Mouse (Mus musculus) kidney, embryonic 15.5 days (tissue): ENCODE data around the gene Golga2. TPM values are rescaled to one million over a fixed set of nuclear protein-coding genes. Genes with fewer than 3 reads are reported as not detected.
A peak's percentile ranks its signal among the peaks of the same experiment; 100 is the strongest.

ENCODE experiments used
- ATAC-seq: fragments of 200-750 bp; cut with Nextera tagmentation; replicated peaks from 2 replicates; pipeline ENCODE4 v1.8.0; 2017; ENCODE audit warnings: moderate TSS enrichment; ENCODE audit not compliant: low FRiP score
- H3K27ac ChIP-seq: fragments of 300-500 bp; sonication (generic); 2 replicates; pipeline ENCODE4 v1.5.1; 2015; ENCODE audit warnings: mild to moderate bottlenecking, inconsistent platforms
- H3K27me3 ChIP-seq: fragments of 300-500 bp; sonication (generic); 2 replicates; pipeline ENCODE4 v1.6.1; 2015; ENCODE audit warnings: inconsistent platforms
- H3K36me3 ChIP-seq: fragments of 300-500 bp; sonication (generic); 2 replicates; pipeline ENCODE4 v1.6.1; 2015; ENCODE audit warnings: inconsistent platforms
- H3K4me1 ChIP-seq: fragments of 300-500 bp; sonication (generic); 2 replicates; pipeline ENCODE4 v1.6.1; 2015; ENCODE audit warnings: inconsistent platforms
- H3K4me2 ChIP-seq: fragments of 300-500 bp; sonication (generic); 2 replicates; pipeline ENCODE4 v1.6.1; 2015; ENCODE audit warnings: moderate library complexity, mild to moderate bottlenecking, inconsistent platforms
- H3K4me3 ChIP-seq: fragments of 300-500 bp; sonication (generic); replicated peaks from 2 replicates; pipeline ENCODE4 v1.5.1; 2015; ENCODE audit warnings: mild to moderate bottlenecking, inconsistent platforms
- H3K9ac ChIP-seq: fragments of 300-500 bp; sonication (generic); 2 replicates; pipeline ENCODE4 v1.6.1; 2015; ENCODE audit warnings: mild to moderate bottlenecking, inconsistent platforms
- H3K9me3 ChIP-seq: fragments of 300-500 bp; sonication (generic); replicated peaks from 2 replicates; pipeline ENCODE4 v1.6.1; 2016; ENCODE audit warnings: inconsistent platforms
- WGBS: fragments of 180-500 bp; shearing (Covaris S2); methylation state at CpG from one replicate; pipeline ENCODE4 v1.1.7; 2015; ENCODE audit warnings: mixed read lengths; 5-methylcytosine and 5-hydroxymethylcytosine counted together
- microRNA-seq: library from miRNA; unstranded; fragments of <30 nt; microRNA quantifications from one replicate; pipeline ENCODE4, GENCODE M21; 2016
- polyA plus RNA-seq: library from polyadenylated mRNA; unstranded; fragments of >200 nt; fragmentation: Nextera tagmentation; extraction: Ambion mirVana; gene quantifications from 2 replicates; pipeline ENCODE4 v1.2.1, GENCODE M21; 2015

Golga2 gene
- polyA plus RNA-seq, 1 experiment from 2014 or later, result 27.3 TPM

DNA sequence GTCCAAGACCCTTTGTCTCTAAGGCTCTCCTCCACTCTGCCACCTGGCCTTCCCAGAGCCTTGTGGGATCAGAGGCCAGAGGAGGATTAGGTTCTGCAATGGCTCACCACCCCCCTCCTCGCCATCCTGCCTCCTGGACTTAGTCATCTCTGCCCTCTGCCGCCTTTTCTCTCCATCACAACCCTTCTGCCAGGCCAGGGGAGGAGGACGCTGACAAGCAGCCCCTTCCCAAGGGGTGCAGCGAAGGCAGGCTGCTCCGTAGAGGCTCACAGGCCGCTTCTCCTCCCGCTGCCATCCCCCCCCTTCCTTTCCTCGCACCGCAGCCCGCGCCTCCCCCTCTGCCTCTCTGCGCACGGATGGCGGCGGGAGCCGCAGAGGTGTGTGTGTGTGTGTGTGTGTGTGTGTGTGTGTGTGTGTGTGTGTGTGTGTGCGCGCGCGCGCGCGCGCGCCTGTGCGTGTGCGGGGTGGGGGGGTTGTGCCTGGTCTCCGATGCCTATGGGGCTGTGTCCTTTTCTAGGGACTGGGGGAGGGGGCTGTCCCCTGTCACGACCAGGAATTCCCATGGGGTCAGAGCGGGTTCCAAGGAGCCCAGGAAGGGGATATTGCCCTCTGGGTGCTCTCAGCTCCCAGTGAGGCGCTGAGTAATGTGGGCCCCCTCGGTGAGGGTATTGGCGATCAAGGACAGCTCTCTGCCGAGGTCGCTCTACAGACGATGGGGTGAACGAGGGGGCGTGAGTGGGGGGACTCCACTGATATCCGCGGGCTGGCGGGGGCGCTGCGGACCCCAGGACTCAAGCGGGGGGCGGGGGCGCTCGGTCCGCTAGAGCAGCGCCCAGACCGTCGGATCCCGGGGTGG lies 65.2 kb downstream of the Golga2 start, which contains the start of gene Ciz1:
TSS of gene Ciz1 (plus strand) at position 177 of the 856 bp plus-strand sequence.
- Histone ChIP-seq H3K36me3 (no peaks in the 10 kb centered on the region), H3K4me1 (peaks cover 36% of the 10 kb centered on the region), H3K9me3 (no peaks in the 10 kb centered on the region), H3K4me3 (peak within 1 kb of the TSS; percentile 62), H3K4me2 (peak within 1 kb of the TSS; percentile 99), H3K27ac (peak within 1 kb of the TSS; percentile 23; the same call in 1 of the 2 replicates), H3K27me3 (no peaks in the 10 kb centered on the region), H3K9ac (peak within 1 kb of the TSS; percentile 67)
- 1% methylated on average over 44 of the region's 52 CpGs for WGBS
- peak; percentile 50; the same call in 1 of the 2 replicates for ATAC-seq

DNA sequence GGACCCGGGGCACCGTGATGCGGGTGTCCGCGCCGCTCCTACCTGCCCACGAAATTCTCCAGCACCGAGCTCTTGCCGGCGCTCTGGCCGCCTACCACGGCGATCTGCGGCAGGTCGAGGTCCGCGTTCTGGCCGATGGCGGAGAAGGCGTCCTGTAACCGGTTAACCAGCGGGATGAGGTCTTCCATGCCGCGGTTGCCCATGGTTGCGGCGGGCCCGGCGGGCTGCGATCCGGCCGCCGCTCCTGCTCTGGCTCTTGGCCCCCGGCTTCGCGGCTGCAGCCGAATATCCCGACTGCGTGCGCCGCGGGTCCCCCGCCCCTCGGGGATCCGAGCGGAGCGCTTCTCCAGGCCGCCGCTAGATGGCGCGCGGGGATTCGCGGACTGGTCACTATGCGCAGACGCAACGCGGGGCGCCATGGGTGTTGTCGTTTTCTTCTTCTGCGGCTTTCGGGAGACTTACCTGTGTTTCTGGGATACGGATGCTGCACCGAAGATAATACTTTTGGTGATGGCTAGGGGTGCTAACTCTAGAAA lies 65.9 kb downstream of the Golga2 start, which contains the start of gene Dnm1:
TSS of gene Dnm1 (minus strand) at position 332 of the 536 bp plus-strand sequence.
- H3K36me3 ChIP-seq, result no peaks in the 10 kb centered on the region
- peak within 1 kb of the TSS; percentile 99 for H3K4me2 ChIP-seq
- H3K9me3 ChIP-seq, result no peaks in the 10 kb centered on the region
- no peaks in the 10 kb centered on the region for H3K27me3 ChIP-seq
- peak within 1 kb of the TSS; percentile 67 for H3K9ac ChIP-seq
- peak within 1 kb of the TSS; percentile 62 for H3K4me3 ChIP-seq
- peaks cover 36% of the 10 kb centered on the region for H3K4me1 ChIP-seq
- ATAC-seq, result peak; percentile 63
- peak within 1 kb of the TSS; percentile 23; the same call in 1 of the 2 replicates for H3K27ac ChIP-seq
- under 1% methylated on average over 63 of the region's 63 CpGs for WGBS

DNA sequence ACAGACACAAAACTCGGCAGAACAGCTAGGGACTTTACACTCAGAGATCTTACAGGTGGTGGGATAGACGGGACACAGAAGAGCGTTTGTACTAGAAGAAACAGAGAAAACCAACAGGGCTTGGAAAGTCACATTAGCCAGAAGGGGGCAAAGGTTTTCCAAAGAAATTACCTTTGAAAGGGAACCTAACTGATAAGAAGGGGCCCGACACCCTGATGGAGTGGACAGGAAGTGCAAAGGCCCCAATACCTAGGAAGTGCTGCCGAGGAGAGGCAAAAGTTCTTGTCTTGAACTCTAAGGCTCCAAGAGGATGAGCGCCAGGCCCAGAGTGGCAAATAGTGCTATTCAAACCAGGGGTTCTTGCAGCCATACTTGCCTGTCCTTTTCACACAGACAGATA lies 66.7 kb downstream of the Golga2 start:
- no peaks in the 10 kb centered on the region for H3K27me3 ChIP-seq
- H3K36me3 ChIP-seq, result no peaks in the 10 kb centered on the region
- H3K9ac ChIP-seq, result no peak overlapping the region
- WGBS, result 62% methylated on average over 6 of the region's 6 CpGs
- ATAC-seq, result no peak
- H3K4me3 ChIP-seq, result no peak overlapping the region
- H3K4me1 ChIP-seq, result peaks cover 36% of the 10 kb centered on the region
- H3K27ac ChIP-seq, result no peak overlapping the region
- H3K9me3 ChIP-seq, result no peaks in the 10 kb centered on the region
- H3K4me2 ChIP-seq, result peak overlapping the region; percentile 99; the same call in 1 of the 2 replicates

- Histone ChIP-seq H3K4me2 (no peak overlapping the region), H3K9ac (no peak overlapping the region), H3K36me3 (no peaks in the 10 kb centered on the region), H3K4me3 (no peak overlapping the region), H3K9me3 (no peaks in the 10 kb centered on the region), H3K4me1 (peaks cover 36% of the 10 kb centered on the region), H3K27me3 (no peaks in the 10 kb centered on the region), H3K27ac (no peak overlapping the region)
- WGBS, result 88% methylated on average over 3 of the region's 3 CpGs
- no peak for ATAC-seq
These were observed 67.2 kb downstream of the Golga2 start for GRCm38 (mm10) chr2:32354336-32354895.

DNA sequence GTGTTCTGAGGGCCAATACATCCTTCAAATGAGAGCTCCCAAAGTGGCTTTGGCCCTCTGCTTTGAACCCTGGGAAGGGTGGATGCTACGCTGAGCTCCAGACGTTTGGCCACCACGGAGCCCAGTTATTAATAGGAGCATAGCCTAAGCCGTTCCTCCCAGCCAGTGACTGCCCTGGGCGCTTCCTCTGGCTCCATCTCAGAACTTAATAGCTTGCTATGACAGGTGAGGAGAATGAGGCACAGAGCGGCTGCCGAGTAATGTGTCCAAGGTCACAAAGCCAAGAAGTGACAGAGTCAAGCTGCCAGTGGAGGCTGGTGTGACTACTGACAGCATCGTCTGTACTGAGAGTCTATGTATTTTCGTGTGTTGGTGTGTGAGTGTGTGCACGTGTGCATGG lies 69.0 kb downstream of the Golga2 start:
- no peak overlapping the region for H3K4me3 ChIP-seq
- H3K4me1 ChIP-seq, result peaks cover 33% of the 10 kb centered on the region
- H3K9me3 ChIP-seq, result no peaks in the 10 kb centered on the region
- H3K36me3 ChIP-seq, result no peaks in the 10 kb centered on the region
- ATAC-seq, result no peak
- no peak overlapping the region for H3K9ac ChIP-seq
- H3K27me3 ChIP-seq, result no peaks in the 10 kb centered on the region
- H3K4me2 ChIP-seq, result no peak overlapping the region
- WGBS, result 64% methylated on average over 10 of the region's 10 CpGs
- H3K27ac ChIP-seq, result no peak overlapping the region

Small RNA genes within 50 kb of the gene (microRNA-seq; reads per million reads assigned to microRNA genes)
- gene Gm23363, result not detected
- gene Mir199b, result 579 reads per million, percentile 75 among the genes with 10 or more reads in this experiment

Other genes starting within 250 kb of the Golga2 start
- gene Fam78a, start 202.5 kb upstream of the Golga2 start, polyA plus RNA-seq, result 1.6 and 2.3 TPM in 2 replicates
- 4.4 and 7.1 TPM in 2 replicates for gene Plpp7, start 191.9 kb upstream of the Golga2 start, polyA plus RNA-seq
- gene Prrc2b, start 136.3 kb upstream of the Golga2 start, polyA plus RNA-seq, result 49.2 and 49.7 TPM in 2 replicates
- 28.7 and 31.6 TPM in 2 replicates for gene Pomt1, start 50.8 kb upstream of the Golga2 start, polyA plus RNA-seq
- gene Uck1, start 27.2 kb upstream of the Golga2 start, polyA plus RNA-seq, result 72.2 and 74.5 TPM in 2 replicates
- gene Swi5, start 691 bp downstream of the Golga2 start, polyA plus RNA-seq, result 419 and 447 TPM in 2 replicates
- gene Ciz1, start 64.9 kb downstream of the Golga2 start, polyA plus RNA-seq, result 48.7 and 56.6 TPM in 2 replicates
- gene Dnm1, start 66.0 kb downstream of the Golga2 start, polyA plus RNA-seq, result 6.3 and 7.9 TPM in 2 replicates
- gene 1110008P14Rik, start 94.6 kb downstream of the Golga2 start, polyA plus RNA-seq, result 47.1 and 52.1 TPM in 2 replicates
- gene Lcn2, start 100.9 kb downstream of the Golga2 start, polyA plus RNA-seq, result 6.8 and 9.1 TPM in 2 replicates
- 30.5 and 31.2 TPM in 2 replicates for gene Ptges2, start 108.5 kb downstream of the Golga2 start, polyA plus RNA-seq
- gene Naif1, start 163.1 kb downstream of the Golga2 start, polyA plus RNA-seq, result 6.3 and 6.8 TPM in 2 replicates
- gene Slc25a25, start 164.1 kb downstream of the Golga2 start, polyA plus RNA-seq, result 20.4 and 20.7 TPM in 2 replicates
- 14.5 and 15.0 TPM in 2 replicates for gene Fam102a, start 247.9 kb downstream of the Golga2 start, polyA plus RNA-seq